Mouse (Mus musculus): Measurements from ENCODE around the gene Bcl10.

- TF ChIP-seq CTCF (IDR thresholded peaks at IDR 0.05) (peak; percentile 32), EP300 (IDR thresholded peaks at IDR 0.05) (no peak)
Measured at GRCm38 (mm10) chr3:145938405-145939349, 16.1 kb downstream of the Bcl10 start.

All from lung, postnatal 0 days (tissue).